Mouse (Mus musculus) heart, embryonic 16.5 days (tissue): Measurements from ENCODE around the gene Topaz1. TPM values are rescaled to one million over a fixed set of nuclear protein-coding genes. Genes with fewer than 3 reads are reported as not detected.
"Not testable (repeated sequence)": the region's sequence is repeated elsewhere in the genome, so short reads cannot be mapped to it uniquely, and the experiment has no call there.

Experiments used
- ATAC-seq: fragments of 200-750 bp; cut with Nextera tagmentation; replicated peaks from 2 replicates; pipeline ENCODE4 v1.8.0; 2017; ENCODE audit warnings: moderate number of reproducible peaks; ENCODE audit not compliant: insufficient read depth, low FRiP score; ENCODE audit errors: extremely low read depth
- H3K27ac ChIP-seq: fragments of 300-500 bp; sonication (generic); 2 replicates; pipeline ENCODE4 v1.5.1; 2014; ENCODE audit warnings: mild to moderate bottlenecking, low read length, control low read depth, moderate library complexity
- H3K27me3 ChIP-seq: fragments of 300-500 bp; sonication (generic); 2 replicates; pipeline ENCODE4 v1.6.1; 2014; ENCODE audit warnings: low read length, mixed read lengths; ENCODE audit not compliant: control insufficient read depth, insufficient read depth
- H3K36me3 ChIP-seq: fragments of 300-500 bp; sonication (generic); 2 replicates; pipeline ENCODE4 v1.6.1; 2014; ENCODE audit not compliant: control insufficient read depth, insufficient read depth
- H3K4me1 ChIP-seq: fragments of 300-500 bp; sonication (generic); 2 replicates; pipeline ENCODE4 v1.6.1; 2014; ENCODE audit warnings: low read length, mixed read lengths; ENCODE audit not compliant: control insufficient read depth, insufficient read depth
- H3K4me2 ChIP-seq: fragments of 300-500 bp; sonication (generic); 2 replicates; pipeline ENCODE4 v1.6.1; 2014; ENCODE audit warnings: low read depth, mild to moderate bottlenecking, control low read depth, low read length
- H3K4me3 ChIP-seq: fragments of 300-500 bp; sonication (generic); 2 replicates; pipeline ENCODE4 v1.5.1; 2014; ENCODE audit warnings: mild to moderate bottlenecking, control low read depth, low read length
- H3K9ac ChIP-seq: fragments of 300-500 bp; sonication (generic); 2 replicates; pipeline ENCODE4 v1.6.1; 2014; ENCODE audit warnings: low read length, control low read depth
- H3K9me3 ChIP-seq: fragments of 300-500 bp; sonication (generic); replicated peaks from 2 replicates; pipeline ENCODE4 v1.6.1; 2016; ENCODE audit warnings: low read length; ENCODE audit not compliant: control insufficient read depth
- WGBS: fragments of 180-500 bp; shearing (Covaris S2); extraction: QIAGEN DNeasy Blood & Tissue Kit; methylation state at CpG from one replicate; pipeline ENCODE4 v1.1.7; 2014; 5-methylcytosine and 5-hydroxymethylcytosine counted together
- polyA plus RNA-seq: library from polyadenylated mRNA; unstranded; fragments of >200 nt; fragmentation: Nextera tagmentation; extraction: Ambion mirVana; gene quantifications from 2 replicates; pipeline ENCODE4 v1.2.1, GENCODE M21; 2015

The Topaz1 gene
- polyA plus RNA-seq, 1 experiment from 2014 or later = not detected

DNA sequence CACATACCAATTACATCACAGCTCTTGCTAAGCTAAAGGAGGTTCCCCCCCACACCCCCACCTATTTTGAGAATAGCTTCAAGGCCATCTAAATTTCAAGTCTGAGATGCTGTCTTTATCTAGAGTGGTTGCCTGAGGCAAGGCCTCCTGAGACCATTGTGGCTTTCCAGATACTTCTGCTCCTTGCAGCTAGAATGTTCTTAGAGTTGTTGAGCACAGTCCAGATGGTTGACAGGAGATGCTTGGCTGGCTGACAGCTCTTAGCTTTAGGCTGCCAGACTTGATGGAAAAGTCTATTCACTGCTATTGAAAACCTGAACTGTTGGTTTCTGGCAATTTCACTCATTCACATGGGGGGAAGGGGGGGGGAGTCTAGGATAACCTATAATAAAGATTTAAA lies 99.0 kb downstream of the Topaz1 start:
- ATAC-seq = no peak
- no peak overlapping the region for H3K4me3 ChIP-seq
- peaks cover 7% of the 10 kb centered on the region for H3K9me3 ChIP-seq
- no peak overlapping the region for H3K4me2 ChIP-seq
- no peak overlapping the region for H3K27ac ChIP-seq
- H3K36me3 ChIP-seq = peaks cover 25% of the 10 kb centered on the region
- no peak overlapping the region for H3K9ac ChIP-seq
- H3K4me1 ChIP-seq = no peaks in the 10 kb centered on the region
- H3K27me3 ChIP-seq = no peaks in the 10 kb centered on the region

DNA sequence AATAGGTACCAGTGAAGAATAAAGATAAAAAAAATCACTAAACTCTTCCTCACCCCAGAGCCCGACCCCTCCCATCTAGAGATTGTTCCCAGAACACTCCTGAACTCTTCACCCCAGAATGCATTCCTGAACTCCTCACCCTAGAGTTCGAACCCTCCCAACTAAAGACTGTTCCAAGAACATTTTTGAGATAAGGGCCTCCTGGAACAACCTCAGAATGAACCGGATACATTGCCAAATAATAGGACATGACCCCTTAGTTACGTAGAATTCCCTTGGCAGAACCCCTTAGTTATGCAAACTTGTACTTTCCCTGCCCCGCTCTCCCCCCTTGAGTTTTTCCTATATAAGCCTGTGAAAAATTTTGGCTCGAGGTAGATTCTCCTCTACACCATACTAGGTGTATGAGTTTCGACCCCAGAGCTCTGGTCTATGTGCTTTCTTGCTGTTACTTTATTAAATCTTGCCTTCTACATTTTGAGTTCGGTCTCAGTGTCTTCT lies 100.7 kb downstream of the Topaz1 start:
- ATAC-seq, H3K4me1 ChIP-seq, H3K4me3 ChIP-seq, H3K27ac ChIP-seq, H3K27me3 ChIP-seq, H3K9me3 ChIP-seq, H3K4me2 ChIP-seq, H3K9ac ChIP-seq: not testable (repeated sequence)
- peaks cover 42% of the 10 kb centered on the region for H3K36me3 ChIP-seq
- 59% methylated on average over 7 of the region's 8 CpGs for WGBS

Other genes starting within 250 kb of the Topaz1 start
- gene Tcaim, start 58.2 kb downstream of the Topaz1 start, polyA plus RNA-seq = 6.8 and 8.4 TPM in 2 replicates
- not detected in 2 replicates for gene Gm35549, start 96.7 kb downstream of the Topaz1 start, polyA plus RNA-seq
- 41.4 and 42.7 TPM in 2 replicates for gene Zfp445, start 118.7 kb downstream of the Topaz1 start, polyA plus RNA-seq
- 2.8 and 3.2 TPM in 2 replicates for gene Zkscan7, start 138.3 kb downstream of the Topaz1 start, polyA plus RNA-seq
- gene Zfp105, start 175.7 kb downstream of the Topaz1 start, polyA plus RNA-seq = 8.9 and 9.5 TPM in 2 replicates
- gene 1110059G10Rik, start 203.7 kb downstream of the Topaz1 start, polyA plus RNA-seq = 18.4 and 21.5 TPM in 2 replicates
- 23.8 and 26.6 TPM in 2 replicates for gene Kif15, start 203.7 kb downstream of the Topaz1 start, polyA plus RNA-seq